Mouse (Mus musculus) spleen, adult 2 months (tissue): ENCODE results near the gene Rngtt.

Experiments
- CTCF ChIP-seq: fragments of 200-500 bp; IDR thresholded peaks from 2 replicates; pipeline ENCODE4 v1.5.1; 2011; ENCODE audit warnings: mild to moderate bottlenecking, inconsistent platforms; ENCODE audit not compliant: insufficient read depth, insufficient read length, insufficient replicate concordance; ENCODE audit errors: extremely low read depth
- POLR2A ChIP-seq: fragments of 200-500 bp; IDR thresholded peaks from 2 replicates; pipeline ENCODE4 v1.6.1; 2011; ENCODE audit warnings: low read depth, low read length, inconsistent platforms

DNA sequence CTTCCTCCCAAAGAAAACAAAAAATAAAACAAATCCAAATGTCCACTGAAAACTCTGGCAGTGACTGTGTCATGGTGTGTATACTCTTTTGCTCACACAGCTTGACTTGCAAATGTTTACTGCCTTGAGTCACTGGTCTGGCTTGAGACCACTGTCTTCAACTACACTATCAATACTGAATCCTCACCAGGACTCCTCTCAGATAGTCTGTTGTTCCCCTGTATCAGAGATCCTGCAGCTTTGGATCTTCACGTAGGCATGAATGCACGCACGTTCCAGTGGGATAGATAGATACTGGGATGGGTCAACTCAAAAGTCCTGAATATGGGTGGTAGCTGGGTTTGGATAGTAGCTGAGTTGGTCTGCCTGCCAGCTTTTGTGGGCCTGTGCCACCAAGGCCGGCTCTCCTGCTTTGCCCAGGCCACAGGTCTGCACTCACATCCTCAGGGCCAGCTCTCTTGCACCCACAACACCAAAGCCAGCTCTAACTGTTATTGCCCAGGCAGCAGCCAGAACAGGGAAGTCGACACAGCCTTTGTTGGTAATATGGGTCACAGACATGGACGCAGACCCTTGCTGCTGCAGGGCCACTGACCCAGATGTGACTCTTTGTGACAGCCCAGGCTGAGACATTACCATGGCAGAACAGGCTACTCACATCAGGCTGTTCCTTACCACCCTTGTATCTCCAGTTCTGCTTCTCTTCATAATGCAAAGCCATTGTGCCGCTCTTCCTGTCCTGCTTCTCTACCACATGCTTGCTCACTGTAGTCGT, 168.1 kb downstream of the Rngtt start:
- TF ChIP-seq CTCF (no peak), POLR2A (no peak)
